Comparison of ENCODE assay signal across 8 mouse cellular contexts in the genomic region with DNA sequence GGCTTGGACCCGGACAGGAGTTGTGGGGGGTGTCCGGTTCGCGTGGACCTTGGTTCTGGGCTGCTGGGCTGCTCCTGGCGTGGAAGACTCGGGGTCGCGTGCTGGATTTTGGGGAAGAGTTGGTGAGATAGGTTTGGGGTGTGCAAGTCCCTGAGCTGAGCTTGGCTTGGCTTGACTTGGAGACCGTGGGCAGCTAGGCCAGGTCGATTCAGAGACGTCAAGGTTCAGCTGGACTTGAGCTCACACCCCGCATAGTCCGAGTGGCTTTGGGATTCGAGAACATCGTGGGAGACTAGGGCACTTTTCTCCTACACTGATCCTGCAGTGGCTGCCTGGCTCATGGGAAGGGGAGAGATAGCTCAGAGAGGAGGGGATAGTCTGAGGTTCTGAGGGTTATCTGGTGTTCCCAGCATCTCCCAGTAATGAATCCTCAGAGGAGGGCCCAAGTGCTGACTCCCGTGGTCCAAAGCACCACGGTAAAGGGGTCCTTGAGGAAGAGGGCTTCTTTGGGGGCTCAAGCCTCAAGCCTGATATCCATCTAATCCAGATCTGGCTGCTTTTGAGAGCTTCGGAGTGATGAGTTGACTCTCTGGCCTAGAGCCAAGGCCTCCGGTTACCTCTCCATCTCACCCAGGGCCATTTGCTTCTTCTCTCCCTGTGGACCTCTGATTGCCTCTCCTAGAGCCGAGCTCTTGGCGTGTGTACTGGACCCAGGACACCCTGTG. TPM values are rescaled to one million over a fixed set of nuclear protein-coding genes. Genes with fewer than 3 reads are reported as not detected.
DNase-seq lines count a peak whose midpoint lies in the region; ATAC-seq lines count a peak whose summit lies in the region.

No protein-coding gene starts in this region.

- H3K4me1 ChIP-seq in intestine, embryonic 16.5 days (ENCODE audit: control insufficient read depth, insufficient read depth, low read length): peaks cover 54% of the 10 kb centered on the region
- peaks cover 62% of the 10 kb centered on the region for H3K4me1 ChIP-seq in neural tube, embryonic 13.5 days (replicated peaks)

- H3K9me3 ChIP-seq in intestine, embryonic 16.5 days (ENCODE audit: control insufficient read depth, low read length): no peaks in the 10 kb centered on the region
- H3K9me3 ChIP-seq in neural tube, embryonic 13.5 days: no peaks in the 10 kb centered on the region

- H3K27ac ChIP-seq in intestine, embryonic 16.5 days (ENCODE audit: low read length): peak overlapping the region; percentile 94
- H3K27ac ChIP-seq in neural tube, embryonic 13.5 days (replicated peaks): peak overlapping the region; percentile 75

- peak overlapping the region; percentile 66 for H3K4me2 ChIP-seq in intestine, embryonic 16.5 days (ENCODE audit: low read depth, low read length)
- H3K4me2 ChIP-seq in neural tube, embryonic 13.5 days: peak overlapping the region; percentile 79

- peak overlapping the region; percentile 98 for H3K9ac ChIP-seq in intestine, embryonic 16.5 days (ENCODE audit: low read depth, low read length)
- peak overlapping the region; percentile 91 for H3K9ac ChIP-seq in neural tube, embryonic 13.5 days

- no peaks in the 10 kb centered on the region for H3K27me3 ChIP-seq in intestine, embryonic 16.5 days (replicated peaks; ENCODE audit: control insufficient read depth, insufficient read depth, low read length)
- H3K27me3 ChIP-seq in neural tube, embryonic 13.5 days: no peaks in the 10 kb centered on the region

- no peaks in the 10 kb centered on the region for H3K36me3 ChIP-seq in intestine, embryonic 16.5 days (ENCODE audit: control insufficient read depth, insufficient read depth, low read length)
- H3K36me3 ChIP-seq in neural tube, embryonic 13.5 days: no peaks in the 10 kb centered on the region

- WGBS in intestine, embryonic 16.5 days: 8% methylated on average over 21 of the region's 21 CpGs
- WGBS in neural tube, embryonic 13.5 days: 11% methylated on average over 21 of the region's 21 CpGs

- peak; percentile 4; the same call in 1 of the 2 replicates for ATAC-seq in intestine, embryonic 16.5 days
- no peak; the same call in 1 of the 2 replicates for ATAC-seq in neural tube, embryonic 13.5 days (ENCODE audit: low read depth)

- peak overlapping the region; percentile 92 for H3K4me3 ChIP-seq in intestine, embryonic 16.5 days (ENCODE audit: low read length)
- H3K4me3 ChIP-seq in neural tube, embryonic 13.5 days: peak overlapping the region; percentile 78

- DNase-seq in gastrocnemius, adult 18-20 months (ENCODE audit: low spot score): peak; percentile 39
- DNase-seq in gastrocnemius, postnatal 4 days (ENCODE audit: low spot score in 2 of 2): no peak
- peak; percentile 31 for DNase-seq in 3T3-L1 (ENCODE audit: low read depth, low spot score)
- peak; percentile 47 to 65 for DNase-seq in cerebellum, postnatal 10 days
- DNase-seq in B cell, adult 2 months: no peak
- no peak for DNase-seq in spleen, postnatal 14 days (ENCODE audit: low spot score in 2 of 2)

RNA-seq across cellular contexts. Expression of a gene that starts 0.6 kb away (rescaled TPM):
- 10 to 100 TPM; 65.0 to 78.0 TPM for total RNA-seq in gastrocnemius, adult 18-20 months (2021)
- 10 to 100 TPM; 64.1 to 73.4 TPM for total RNA-seq in gastrocnemius, postnatal 4 days (2021)
- 56.0 and 63.0 TPM in 2 replicates for polyA plus RNA-seq in intestine, embryonic 16.5 days (2015; fragmentation: Nextera tagmentation; extraction: Ambion mirVana)
- 27.5 and 32.6 TPM in 2 replicates for polyA plus RNA-seq in neural tube, embryonic 13.5 days (2015; fragmentation: Nextera tagmentation; extraction: Ambion mirVana)

Comparison
In these comparisons a context has a peak if more than half of its experiments do, and no peak if none do; other contexts are left out.
1. DNase-seq: peak in gastrocnemius, adult 18-20 months (single experiment), 3T3-L1 (single experiment) and cerebellum, postnatal 10 days (2 of 2); none in gastrocnemius, postnatal 4 days (0 of 2), B cell, adult 2 months (0 of 2) and spleen, postnatal 14 days (0 of 2).